Mouse (Mus musculus) embryonic facial prominence, embryonic 11.5 days (tissue): ENCODE results near the gene Fabp6. TPM values are rescaled to one million over a fixed set of nuclear protein-coding genes. Genes with fewer than 3 reads are reported as not detected.

Source experiments
- ATAC-seq: fragments of 200-750 bp; cut with Nextera tagmentation; replicated peaks from 2 replicates; pipeline ENCODE4 v1.8.0; 2017; ENCODE audit warnings: low read depth; ENCODE audit not compliant: insufficient number of reproducible peaks, low FRiP score, low TSS enrichment
- DNase-seq: peaks from one replicate; pipeline ENCODE4 v3.0.0-alpha.2; 2015; ENCODE audit warnings: low spot score
- H3K27ac ChIP-seq: fragments of 300-500 bp; sonication (generic); replicated peaks from 2 replicates; pipeline ENCODE4 v1.5.1; 2014; ENCODE audit warnings: mild to moderate bottlenecking, low read depth, low read length, control low read depth
- H3K27me3 ChIP-seq: fragments of 300-500 bp; sonication (generic); 2 replicates; pipeline ENCODE4 v1.6.1; 2014; ENCODE audit warnings: mild to moderate bottlenecking, low read length, moderate library complexity, mixed read lengths; ENCODE audit not compliant: control insufficient read depth, insufficient read depth
- H3K36me3 ChIP-seq: fragments of 300-500 bp; sonication (generic); replicated peaks from 2 replicates; pipeline ENCODE4 v1.6.1; 2014; ENCODE audit warnings: low read depth, mild to moderate bottlenecking, low read length, moderate library complexity, mixed read lengths; ENCODE audit not compliant: control insufficient read depth, insufficient read depth
- H3K4me1 ChIP-seq: fragments of 300-500 bp; sonication (generic); 2 replicates; pipeline ENCODE4 v1.6.1; 2014; ENCODE audit warnings: low read length, mixed read lengths; ENCODE audit not compliant: control insufficient read depth, insufficient read depth
- H3K4me2 ChIP-seq: fragments of 300-500 bp; sonication (generic); 2 replicates; pipeline ENCODE4 v1.6.1; 2014; ENCODE audit warnings: low read depth, mild to moderate bottlenecking, control low read depth, low read length, moderate library complexity
- H3K4me3 ChIP-seq: fragments of 300-500 bp; sonication (generic); 2 replicates; pipeline ENCODE4 v1.5.1; 2014; ENCODE audit warnings: low read depth, low read length, control low read depth
- H3K9ac ChIP-seq: fragments of 300-500 bp; sonication (generic); replicated peaks from 2 replicates; pipeline ENCODE4 v1.6.1; 2014; ENCODE audit warnings: mild to moderate bottlenecking, control low read depth, low read length
- H3K9me3 ChIP-seq: fragments of 300-500 bp; sonication (generic); replicated peaks from 2 replicates; pipeline ENCODE4 v1.6.1; 2016; ENCODE audit warnings: mild to moderate bottlenecking, low read length, inconsistent platforms, mixed read lengths; ENCODE audit not compliant: control insufficient read depth
- WGBS: fragments of 180-500 bp; shearing (Covaris S2); extraction: QIAGEN DNeasy Blood & Tissue Kit; methylation state at CpG from one replicate; pipeline ENCODE4 v1.1.7; 2014; 5-methylcytosine and 5-hydroxymethylcytosine counted together
- polyA plus RNA-seq: library from polyadenylated mRNA; unstranded; fragments of >200 nt; fragmentation: Nextera tagmentation; extraction: Ambion mirVana; gene quantifications from 2 replicates; pipeline ENCODE4 v1.2.1, GENCODE M21; 2014

The Fabp6 gene
- polyA plus RNA-seq, 1 experiment from 2014 or later: not detected

DNA sequence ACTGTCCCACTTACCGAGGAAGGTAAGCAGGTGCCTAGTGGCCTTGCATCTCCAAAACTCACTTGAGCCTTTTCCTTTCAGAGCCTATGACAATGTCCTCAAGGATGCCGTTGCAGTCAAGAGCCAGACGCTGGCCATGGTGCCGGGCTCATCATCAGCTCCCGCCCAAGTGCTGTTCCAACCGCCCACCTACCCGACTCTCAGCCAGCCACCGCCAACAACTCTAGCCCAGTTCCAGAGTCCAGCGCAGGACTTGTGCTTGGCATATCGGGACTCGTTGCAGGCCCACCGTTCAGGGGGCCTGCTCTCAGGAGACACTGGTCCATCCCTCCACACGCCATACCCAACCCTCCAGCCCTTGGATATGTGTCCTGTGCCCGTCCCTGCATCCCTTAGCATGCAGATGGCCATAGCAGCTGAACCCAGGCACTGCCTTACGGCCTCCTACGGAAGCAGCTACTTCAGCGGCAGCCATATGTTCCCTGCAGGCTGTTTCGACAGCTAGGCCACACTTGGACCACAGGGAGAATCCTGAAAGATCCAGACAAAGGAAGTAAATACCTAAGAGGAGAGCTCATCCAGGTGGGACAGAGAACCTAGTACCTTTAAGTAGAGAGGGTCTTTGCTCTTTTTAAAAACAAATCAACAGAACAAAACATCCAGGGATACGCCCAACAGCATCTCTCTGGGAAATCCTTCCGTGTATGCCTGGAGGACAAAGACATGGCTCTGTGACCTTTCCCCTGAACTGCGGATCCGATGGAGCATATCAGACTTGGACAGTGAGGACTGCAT lies 15.9 kb downstream of the Fabp6 start:
- Histone ChIP-seq H3K36me3 (no peaks in the 10 kb centered on the region; the same call in none of the 2 replicates), H3K27me3 (no peaks in the 10 kb centered on the region), H3K4me1 (no peaks in the 10 kb centered on the region), H3K9me3 (no peaks in the 10 kb centered on the region), H3K4me2 (no peak overlapping the region), H3K4me3 (no peak overlapping the region), H3K9ac (no peak overlapping the region), H3K27ac (no peak overlapping the region)
- DNase-seq (no peak), ATAC-seq (no peak)
- 93% methylated on average over 22 of the region's 22 CpGs for WGBS

DNA sequence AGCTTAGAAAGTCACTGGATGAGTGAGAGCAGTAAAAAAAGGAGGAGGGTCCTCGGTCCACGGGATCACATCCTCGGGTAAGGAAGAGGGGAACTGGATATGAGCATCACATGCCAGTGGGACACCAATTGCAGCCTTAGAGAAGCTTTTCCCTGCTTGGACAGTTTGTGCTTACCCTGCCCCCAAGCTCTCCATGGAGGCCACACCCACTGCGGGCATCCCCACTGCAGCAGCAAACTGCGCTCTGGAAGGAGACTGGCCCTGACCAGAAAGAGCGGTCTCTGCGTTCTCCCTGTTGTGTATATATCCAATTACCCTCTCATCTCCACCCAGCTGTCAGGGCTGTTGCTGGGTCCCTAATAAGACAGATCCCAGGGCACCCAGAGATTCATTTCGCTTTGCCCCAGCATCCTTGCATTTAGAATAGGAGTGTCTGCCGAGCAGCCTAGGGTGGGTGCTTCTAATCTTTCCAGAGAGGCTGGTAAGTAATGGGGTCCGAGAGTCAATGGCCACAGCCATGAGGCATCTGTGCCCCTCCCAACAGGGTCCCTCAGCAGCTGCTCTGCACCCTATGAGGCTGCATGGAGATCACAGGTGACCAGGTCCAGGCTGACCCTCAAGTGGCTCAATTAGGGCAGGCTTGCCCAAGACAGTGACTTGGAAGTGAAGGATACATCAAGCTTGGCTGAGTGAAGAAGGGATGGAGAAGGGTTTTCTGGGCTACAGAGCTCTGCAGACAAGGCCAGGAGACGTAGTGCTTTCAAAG lies 23.4 kb downstream of the Fabp6 start:
- H3K36me3 ChIP-seq: no peaks in the 10 kb centered on the region; the same call in none of the 2 replicates
- H3K9ac ChIP-seq: no peak overlapping the region
- peak; percentile 25; the same call in 1 of the 2 replicates for ATAC-seq
- no peaks in the 10 kb centered on the region for H3K4me1 ChIP-seq
- H3K9me3 ChIP-seq: no peaks in the 10 kb centered on the region
- H3K27ac ChIP-seq: no peak overlapping the region
- no peak overlapping the region for H3K4me2 ChIP-seq
- 49% methylated on average over 11 of the region's 11 CpGs for WGBS
- DNase-seq: no peak
- no peaks in the 10 kb centered on the region for H3K27me3 ChIP-seq
- no peak overlapping the region for H3K4me3 ChIP-seq

DNA sequence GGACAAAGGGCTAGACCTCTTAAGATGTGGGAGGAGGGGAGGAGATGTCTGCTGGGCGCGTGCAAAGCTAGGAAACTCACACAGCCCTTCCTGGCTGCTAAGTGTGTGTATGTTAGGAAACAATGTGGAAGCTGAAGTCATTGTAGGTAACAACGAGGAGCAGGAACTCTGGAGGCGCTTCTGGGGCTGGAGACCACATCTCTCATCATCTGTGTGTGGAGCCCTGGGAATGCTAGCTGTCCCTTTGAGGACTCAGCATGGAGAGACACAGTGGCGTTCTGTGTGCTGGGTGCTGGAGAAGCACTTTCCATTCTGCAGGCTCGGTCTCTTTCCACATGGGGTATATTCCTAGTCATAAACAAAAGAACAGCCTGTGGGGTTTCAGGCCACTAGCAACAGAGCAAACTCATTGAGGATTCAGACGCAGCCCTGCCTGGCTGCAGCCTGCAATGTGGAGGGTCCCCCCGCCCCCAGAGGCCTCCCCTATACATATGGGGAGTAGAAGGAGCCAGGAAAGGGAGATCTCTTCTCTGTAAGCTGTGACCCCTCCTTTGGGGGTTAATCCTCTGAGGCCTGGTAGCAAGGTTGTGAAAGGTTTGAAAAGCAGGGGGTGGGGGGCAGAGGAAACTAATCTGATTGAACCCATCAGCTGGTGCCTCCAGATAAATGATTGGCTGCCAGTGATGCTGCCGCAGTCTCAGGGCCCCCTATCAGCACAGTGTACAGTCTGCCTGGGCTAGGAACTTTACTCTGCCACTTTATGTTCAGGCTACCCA lies 25.8 kb downstream of the Fabp6 start:
- DNase-seq: peak; percentile 56
- WGBS: 6% methylated on average over 9 of the region's 9 CpGs
- Histone ChIP-seq H3K4me3 (no peak overlapping the region), H3K9ac (peak overlapping the region; percentile 34; the same call in 1 of the 2 replicates), H3K36me3 (no peaks in the 10 kb centered on the region; the same call in 1 of the 2 replicates), H3K4me1 (no peaks in the 10 kb centered on the region), H3K4me2 (no peak overlapping the region), H3K27me3 (no peaks in the 10 kb centered on the region), H3K27ac (peak overlapping the region; percentile 30), H3K9me3 (no peaks in the 10 kb centered on the region)
- ATAC-seq: peak; percentile 69

DNA sequence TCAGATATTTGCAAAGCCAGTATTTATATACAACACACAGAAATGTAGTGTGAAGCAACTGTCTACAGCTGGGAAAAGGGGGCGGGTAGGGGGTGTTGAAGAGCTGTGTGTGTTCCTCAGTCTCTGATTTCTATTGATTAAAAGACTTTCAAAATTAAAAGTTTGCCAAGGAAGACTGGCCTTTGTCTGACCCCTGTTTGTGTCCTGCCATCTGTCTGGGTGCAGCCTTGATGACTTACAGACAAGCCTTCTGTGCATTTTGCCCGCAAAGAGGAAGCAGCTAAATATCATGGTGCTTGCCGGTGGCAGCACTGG lies 26.3 kb downstream of the Fabp6 start:
- no peaks in the 10 kb centered on the region for H3K27me3 ChIP-seq
- no peak for DNase-seq
- no peaks in the 10 kb centered on the region for H3K4me1 ChIP-seq
- no peak overlapping the region for H3K4me3 ChIP-seq
- no peak for ATAC-seq
- no peaks in the 10 kb centered on the region; the same call in 1 of the 2 replicates for H3K36me3 ChIP-seq
- no peak overlapping the region for H3K9ac ChIP-seq
- 14% methylated on average over 3 of the region's 3 CpGs for WGBS
- no peak overlapping the region for H3K4me2 ChIP-seq
- H3K27ac ChIP-seq: peak overlapping the region; percentile 30
- H3K9me3 ChIP-seq: no peaks in the 10 kb centered on the region

DNA sequence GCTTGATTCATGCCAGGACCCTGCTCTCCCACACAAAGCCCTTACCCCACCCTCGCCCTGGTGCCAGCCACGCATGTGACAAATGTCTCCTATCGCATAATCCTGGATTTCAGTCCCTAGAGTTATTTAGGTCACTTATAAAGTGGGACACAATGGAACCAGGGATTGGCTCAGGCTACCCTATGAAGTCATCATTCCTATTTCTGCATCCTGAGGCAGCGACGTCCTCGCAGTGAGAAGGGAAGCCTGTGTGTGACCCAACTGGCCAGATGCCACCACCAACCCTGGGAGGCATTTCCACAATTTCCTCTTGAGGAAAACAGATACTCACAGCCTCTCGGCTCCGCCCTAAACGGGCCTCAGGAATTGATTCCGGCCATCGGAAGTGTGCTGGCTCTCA lies 31.7 kb downstream of the Fabp6 start:
- Histone ChIP-seq H3K36me3 (no peaks in the 10 kb centered on the region), H3K9ac (no peak overlapping the region), H3K4me2 (no peak overlapping the region), H3K4me3 (no peak overlapping the region), H3K27me3 (no peaks in the 10 kb centered on the region), H3K27ac (peak overlapping the region; percentile 6; the same call in 1 of the 2 replicates), H3K4me1 (no peaks in the 10 kb centered on the region; the same call in 1 of the 2 replicates), H3K9me3 (no peaks in the 10 kb centered on the region)
- DNase-seq (no peak), ATAC-seq (no peak)
- WGBS: 84% methylated on average over 11 of the region's 11 CpGs

DNA sequence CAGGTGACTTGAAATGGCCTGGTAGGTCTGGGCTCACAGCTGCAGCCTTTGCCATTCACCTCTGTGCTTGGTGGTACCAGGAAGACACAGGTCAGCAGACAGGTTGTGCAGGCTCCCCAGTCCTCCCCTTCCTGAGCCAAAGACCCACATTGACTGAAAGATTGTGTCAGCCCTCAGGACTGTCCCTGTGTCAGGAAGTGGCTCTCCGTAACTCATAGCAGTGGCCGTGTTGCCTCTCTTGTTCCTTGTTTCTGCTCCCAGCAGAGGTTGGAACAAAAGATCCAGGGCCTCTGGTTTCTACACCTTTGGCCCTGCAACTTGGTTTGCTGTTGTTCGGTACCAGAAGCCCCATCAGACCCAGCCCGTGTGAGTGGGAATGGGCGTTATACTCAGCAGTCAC lies 32.2 kb downstream of the Fabp6 start:
- no peaks in the 10 kb centered on the region for H3K27me3 ChIP-seq
- H3K9ac ChIP-seq: no peak overlapping the region
- no peak overlapping the region for H3K4me2 ChIP-seq
- peak overlapping the region; percentile 6; the same call in 1 of the 2 replicates for H3K27ac ChIP-seq
- H3K9me3 ChIP-seq: no peaks in the 10 kb centered on the region
- 82% methylated on average over 5 of the region's 5 CpGs for WGBS
- no peak overlapping the region for H3K4me3 ChIP-seq
- no peaks in the 10 kb centered on the region; the same call in 1 of the 2 replicates for H3K4me1 ChIP-seq
- H3K36me3 ChIP-seq: no peaks in the 10 kb centered on the region
- no peak for ATAC-seq
- no peak for DNase-seq

DNA sequence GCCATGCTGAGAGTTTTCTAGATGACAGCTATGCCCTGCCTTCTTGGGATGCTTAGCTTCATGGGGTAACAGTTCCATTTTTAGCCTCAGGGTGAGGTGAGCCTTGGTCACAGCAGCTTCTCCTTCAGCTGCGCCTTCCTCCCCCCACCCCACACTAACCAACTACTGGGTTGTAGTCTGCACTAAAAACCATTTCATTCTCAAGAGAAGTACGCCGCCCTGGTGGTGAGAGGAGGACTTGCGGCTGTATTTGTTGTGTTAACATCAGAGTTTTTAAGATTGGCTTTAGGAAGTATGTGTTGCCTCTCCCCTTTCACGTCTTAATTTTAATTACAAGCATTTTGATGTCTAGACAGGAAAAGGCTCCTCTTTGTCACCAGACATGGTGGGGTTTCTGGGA lies 33.1 kb downstream of the Fabp6 start:
- no peak for ATAC-seq
- Histone ChIP-seq H3K9ac (no peak overlapping the region), H3K27ac (no peak overlapping the region), H3K9me3 (no peaks in the 10 kb centered on the region), H3K36me3 (no peaks in the 10 kb centered on the region), H3K4me2 (no peak overlapping the region), H3K27me3 (no peaks in the 10 kb centered on the region), H3K4me3 (no peak overlapping the region), H3K4me1 (no peaks in the 10 kb centered on the region; the same call in 1 of the 2 replicates)
- DNase-seq: no peak
- 59% methylated on average over 5 of the region's 5 CpGs for WGBS
